Mouse (Mus musculus) layer of hippocampus, adult 2 months (tissue): ENCODE results near the gene Serpina3f. TPM values are rescaled to one million over a fixed set of nuclear protein-coding genes. Genes with fewer than 3 reads are reported as not detected.
"Not testable (repeated sequence)": the region's sequence is repeated elsewhere in the genome, so short reads cannot be mapped to it uniquely, and the experiment has no call there.

Source experiments
- DNase-seq, 2 experiments: peaks; one replicate each; pipeline ENCODE4 v3.0.0; 2022; ENCODE audit warnings: low spot score in 2 of 2
- H3K27ac ChIP-seq: fragments of 200-600 bp; 2 replicates; pipeline ENCODE4 v1.8.1; 2022
- H3K4me3 ChIP-seq: fragments of 200-600 bp; 2 replicates; pipeline ENCODE4 v1.8.1; 2022; ENCODE audit warnings: mild to moderate bottlenecking
- CTCF ChIP-seq: fragments of 200-600 bp; conservative IDR thresholded peaks from 2 replicates; pipeline ENCODE4 v1.8.1; 2022; ENCODE audit warnings: antibody characterized with exemption, mild to moderate bottlenecking, moderate library complexity
- total RNA-seq, 2 experiments: library from RNA; stranded (reverse); gene quantifications; 2 replicates each; pipeline ENCODE4 v1.2.3; 2021

Gene Serpina3f
- total RNA-seq, 2 experiments from 2014 or later, result not detected

DNA sequence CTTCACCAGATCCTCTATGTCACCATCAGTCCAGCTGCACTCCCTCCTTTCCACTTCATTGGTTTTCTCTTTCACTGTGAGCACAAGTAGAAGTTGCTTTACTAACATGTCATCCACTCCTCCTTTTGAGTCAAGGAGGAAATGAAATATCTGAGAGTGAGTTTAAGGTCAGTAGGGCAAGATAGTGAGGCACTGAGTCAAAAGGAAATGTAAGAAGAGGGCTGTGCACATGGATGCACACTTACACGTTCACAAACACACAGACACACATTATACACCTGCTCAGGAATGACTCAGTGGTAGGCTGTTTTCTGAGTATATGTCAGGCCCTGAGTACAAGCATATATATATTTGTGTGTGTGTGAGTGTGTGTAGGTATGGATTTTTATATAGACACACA, 9.3 kb downstream of the Serpina3f start:
- Histone ChIP-seq H3K27ac (no peak overlapping the region), H3K4me3 (no peak overlapping the region)
- DNase-seq, result no peak
- no peak for TF ChIP-seq CTCF

DNA sequence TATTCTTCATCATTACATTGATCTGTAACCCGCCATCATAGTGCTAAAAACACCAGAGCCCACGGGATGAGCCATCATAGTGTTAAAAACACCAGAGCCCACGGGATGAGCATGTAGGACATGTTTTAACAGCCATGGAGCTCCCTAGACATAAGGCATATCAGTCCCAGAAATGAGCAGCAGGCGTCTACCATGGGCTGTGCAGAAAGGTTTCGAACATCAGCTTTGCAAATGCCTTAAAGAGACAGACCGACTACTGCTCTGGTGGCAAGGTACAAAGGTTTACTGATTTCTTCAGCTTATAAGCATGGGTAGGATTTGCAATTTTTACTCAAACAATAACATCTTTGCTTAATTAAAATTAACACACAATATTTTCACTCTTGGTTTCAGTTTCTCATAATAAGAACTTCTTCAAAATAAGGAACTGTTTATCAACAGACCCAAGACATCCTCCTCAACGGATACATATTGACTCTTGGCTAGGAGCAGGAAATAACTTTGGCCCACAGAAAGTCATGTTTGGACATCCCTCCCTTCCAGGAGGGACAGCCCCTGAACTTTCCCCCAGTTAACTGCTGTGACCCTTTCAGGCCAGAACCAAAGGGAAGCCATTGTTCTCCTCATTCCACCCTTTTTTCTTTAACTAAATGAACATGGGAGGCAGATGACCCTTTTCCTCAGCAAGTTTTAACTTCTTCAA, 10.4 kb downstream of the Serpina3f start:
- DNase-seq, result no peak
- H3K27ac ChIP-seq, result no peak overlapping the region
- no peak for TF ChIP-seq CTCF
- no peak overlapping the region for H3K4me3 ChIP-seq

DNA sequence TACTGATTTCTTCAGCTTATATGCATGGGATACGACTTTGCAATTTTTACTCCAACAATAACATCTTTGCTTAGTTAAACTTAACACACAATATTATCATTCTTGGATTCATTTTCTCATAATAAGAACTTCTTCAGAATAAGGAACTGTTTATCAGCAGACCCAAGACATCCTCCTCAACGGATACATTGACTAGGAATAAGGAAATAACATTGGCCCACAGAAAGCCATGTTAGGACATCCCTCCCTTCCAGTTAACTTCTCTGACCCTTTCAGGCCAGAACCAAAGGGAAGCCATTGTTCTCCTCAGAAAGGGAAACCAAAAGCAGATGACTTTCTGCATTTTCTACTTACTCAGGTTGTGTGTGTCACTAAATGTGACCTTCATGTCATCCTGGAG, 16.4 kb downstream of the Serpina3f start:
- H3K4me3 ChIP-seq, result no peak overlapping the region
- no peak for TF ChIP-seq CTCF
- H3K27ac ChIP-seq, result no peak overlapping the region
- DNase-seq, result no peak

DNA sequence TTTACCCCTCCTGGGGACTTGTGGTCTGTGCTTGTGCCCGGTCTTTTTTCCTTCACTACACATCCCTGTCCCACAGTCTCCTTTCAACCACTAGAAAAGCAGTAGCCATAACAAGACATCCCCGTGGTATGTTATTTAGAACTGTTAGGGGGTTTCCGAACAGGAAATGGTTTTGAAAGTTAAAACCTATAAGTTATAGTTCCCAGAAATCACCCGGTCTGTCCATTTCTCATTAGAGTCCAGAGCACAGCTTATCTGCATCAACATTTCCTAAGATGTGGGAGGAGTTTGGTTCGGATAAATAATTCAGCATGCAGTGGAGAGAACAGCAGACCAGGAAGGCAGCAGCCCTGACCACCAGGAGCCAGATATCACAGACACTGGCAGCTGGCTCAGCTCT, 21.6 kb downstream of the Serpina3f start, which contains the start of gene Serpina3g:
TSS of gene Serpina3g (plus strand) at position 331 of the 400 bp plus-strand sequence.
- TF ChIP-seq CTCF, result no peak
- H3K27ac ChIP-seq, result no peak within 1 kb of the TSS
- H3K4me3 ChIP-seq, result no peak within 1 kb of the TSS
- no peak for DNase-seq

DNA sequence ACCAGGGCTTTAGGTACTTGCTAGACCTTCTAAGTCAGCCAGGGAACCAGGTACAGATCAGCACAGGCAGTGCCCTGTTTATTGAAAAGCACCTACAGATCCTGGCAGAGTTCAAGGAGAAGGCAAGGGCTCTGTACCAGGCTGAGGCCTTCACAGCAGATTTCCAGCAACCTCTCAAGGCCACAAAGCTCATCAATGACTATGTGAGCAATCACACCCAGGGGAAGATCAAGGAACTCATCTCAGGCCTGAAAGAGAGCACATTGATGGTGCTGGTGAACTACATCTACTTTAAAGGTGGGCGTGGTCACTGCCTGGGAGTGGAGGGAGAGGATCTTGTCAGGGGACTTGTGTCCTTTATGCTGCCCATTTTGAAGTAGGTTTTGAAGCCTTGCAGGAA, 23.7 kb downstream of the Serpina3f start:
- not testable (repeated sequence) for DNase-seq, H3K4me3 ChIP-seq, H3K27ac ChIP-seq

DNA sequence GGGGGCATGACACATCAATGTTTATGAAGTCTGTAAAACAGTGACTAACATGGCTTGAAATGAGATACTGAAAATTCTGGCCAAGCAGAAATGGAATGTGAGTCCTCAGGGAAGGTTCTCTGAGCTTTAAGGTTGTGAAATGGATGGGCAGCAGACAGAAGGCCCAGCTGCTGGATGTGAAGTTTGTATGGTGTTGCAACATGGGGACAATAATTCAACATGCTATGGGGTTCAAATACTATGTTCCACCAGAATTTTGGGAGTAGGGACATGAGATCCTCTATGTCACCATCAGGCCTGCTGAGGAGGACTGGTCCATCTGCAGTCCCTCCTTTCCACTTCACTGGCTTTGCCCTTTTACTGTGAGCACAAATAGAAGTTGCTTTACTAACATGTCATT, 29.0 kb downstream of the Serpina3f start:
- H3K27ac ChIP-seq, result no peak overlapping the region
- no peak overlapping the region for H3K4me3 ChIP-seq

DNA sequence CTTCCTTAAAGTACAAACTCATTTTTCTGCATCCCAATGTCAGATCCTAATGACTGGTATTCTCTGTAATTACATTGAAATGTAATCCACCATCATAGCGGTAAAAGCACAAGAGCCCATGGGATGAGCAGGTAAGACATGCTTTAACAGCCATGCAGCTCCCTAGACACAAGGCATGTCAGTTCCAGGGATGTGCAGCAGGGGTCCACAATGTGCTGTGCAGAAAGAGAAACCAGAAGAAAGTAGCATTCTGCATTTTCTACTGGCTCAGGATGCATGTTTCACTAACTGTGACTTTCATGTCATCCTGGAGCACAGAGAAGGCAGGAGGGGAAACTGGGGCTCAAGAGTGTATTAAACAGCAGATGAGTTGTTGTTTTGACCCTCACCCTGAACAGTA, 30.7 kb downstream of the Serpina3f start:
- no peak overlapping the region for H3K27ac ChIP-seq
- H3K4me3 ChIP-seq, result no peak overlapping the region
- TF ChIP-seq CTCF, result peak; percentile 79
- peak; percentile 27 to 28 for DNase-seq

More for the DNA sequence above, 29.0 kb downstream of the Serpina3f start:
- no peak for DNase-seq
- no peak for TF ChIP-seq CTCF

DNA sequence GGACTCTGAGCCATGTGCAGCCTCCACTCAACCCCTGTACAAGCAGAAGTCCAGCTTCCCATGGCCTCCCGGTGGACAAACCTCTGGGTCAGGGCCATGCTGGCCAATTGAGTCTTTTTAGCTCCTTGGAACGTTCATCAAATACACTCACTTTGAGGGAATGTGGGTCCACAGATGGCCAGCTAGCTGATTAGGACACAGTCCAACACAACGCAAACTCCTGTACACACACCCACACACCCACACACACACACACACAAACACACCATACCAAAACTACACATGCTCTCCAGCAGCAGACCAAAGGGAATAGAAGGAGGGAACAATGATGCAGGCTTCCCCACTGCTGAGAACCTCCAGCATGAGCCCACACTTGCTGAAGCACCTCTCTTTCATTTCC, 31.3 kb downstream of the Serpina3f start:
- Histone ChIP-seq H3K27ac (no peak overlapping the region), H3K4me3 (no peak overlapping the region)
- no peak for TF ChIP-seq CTCF
- DNase-seq, result peak; percentile 9 to 34

DNA sequence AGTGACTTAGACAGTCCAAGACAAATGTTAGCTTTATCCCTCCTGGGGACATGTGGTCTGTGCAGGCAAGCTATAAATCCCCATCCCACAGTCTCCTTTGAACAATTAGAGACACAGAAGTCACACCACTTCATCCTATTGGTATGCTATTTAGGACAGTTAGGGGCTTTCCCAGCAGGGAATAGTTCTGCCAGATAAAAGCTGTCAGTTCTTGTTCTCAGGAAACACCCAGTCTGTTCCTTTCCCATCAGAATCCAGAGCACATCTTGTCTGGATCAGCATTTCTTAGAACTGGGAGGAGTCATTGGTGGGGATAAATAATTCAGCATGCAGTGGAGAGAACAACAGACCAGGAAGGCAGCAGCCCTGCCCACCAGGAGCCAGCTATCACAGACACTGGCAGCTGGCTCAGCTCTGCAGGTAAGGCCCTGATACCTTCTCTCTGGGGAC, 33.2 kb downstream of the Serpina3f start:
- Histone ChIP-seq H3K4me3 (no peak overlapping the region), H3K27ac (peak overlapping the region; percentile 29)
- TF ChIP-seq CTCF, result no peak
- no peak for DNase-seq

DNA sequence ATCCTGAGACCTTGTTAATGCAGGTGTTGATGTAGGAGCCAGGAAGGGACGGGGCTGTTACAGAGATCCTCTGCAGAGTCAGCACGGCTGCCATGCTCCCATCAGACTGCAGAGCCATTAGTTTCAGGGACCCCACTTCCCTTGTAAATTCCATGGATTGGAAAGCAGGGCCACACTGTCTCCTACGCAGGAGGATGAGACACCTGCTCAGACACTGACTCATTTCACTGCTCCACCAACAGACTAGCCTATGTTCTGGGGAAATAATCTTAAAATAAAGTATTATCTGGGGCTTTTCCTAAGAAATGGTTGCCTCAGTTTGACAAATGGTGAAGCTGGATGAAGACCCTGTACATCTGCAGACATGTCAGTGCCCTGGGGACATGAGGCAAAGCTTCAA, 33.9 kb downstream of the Serpina3f start:
- Histone ChIP-seq H3K4me3 (no peak overlapping the region), H3K27ac (peak overlapping the region; percentile 29)
- DNase-seq, result no peak
- TF ChIP-seq CTCF, result no peak

DNA sequence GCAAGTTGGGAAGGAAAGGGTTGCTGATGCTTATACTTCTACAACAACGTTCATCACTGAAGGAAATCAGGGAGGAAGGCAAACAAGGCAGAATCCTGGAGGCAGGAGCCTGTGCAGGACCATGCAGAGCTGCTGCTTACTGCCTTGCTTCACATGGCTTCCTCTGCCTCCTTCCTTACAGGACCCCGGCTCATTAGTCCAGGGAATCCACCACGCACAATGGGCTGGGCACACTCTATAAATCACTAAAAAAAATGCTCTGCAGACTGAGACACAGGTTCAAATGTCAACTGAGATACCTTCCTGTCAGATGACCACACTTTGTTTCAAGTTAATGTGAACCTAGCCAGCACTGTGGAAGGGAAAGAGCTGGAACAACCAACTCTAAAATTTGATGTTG, 46.7 kb downstream of the Serpina3f start:
- TF ChIP-seq CTCF, result no peak
- Histone ChIP-seq H3K4me3 (no peak overlapping the region), H3K27ac (no peak overlapping the region)
- no peak for DNase-seq

DNA sequence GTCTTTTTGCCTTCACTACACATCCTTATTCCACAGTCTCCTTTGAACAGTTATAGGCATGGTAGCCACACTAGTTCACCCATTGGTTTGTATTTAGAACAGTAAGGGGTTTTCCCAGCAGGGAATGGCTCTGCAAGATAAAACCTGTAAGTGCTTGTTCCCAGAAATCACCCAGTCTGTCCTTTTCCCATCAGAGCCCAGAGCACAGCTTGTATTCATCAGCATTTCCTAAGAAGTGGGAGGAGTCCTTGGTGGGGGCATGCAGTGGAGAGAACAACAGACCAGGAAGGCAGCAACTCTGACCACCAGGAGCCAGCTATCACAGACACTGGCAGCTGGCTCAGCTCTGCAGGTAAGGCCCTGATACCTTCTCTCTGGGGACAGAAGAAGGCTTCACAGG, 48.5 kb downstream of the Serpina3f start, which contains the start of gene Serpina3i:
TSS of gene Serpina3i (plus strand) at position 260 of the 400 bp plus-strand sequence.
- no peak for TF ChIP-seq CTCF
- DNase-seq, result no peak
- Histone ChIP-seq H3K4me3 (no peak within 1 kb of the TSS), H3K27ac (no peak within 1 kb of the TSS)

DNA sequence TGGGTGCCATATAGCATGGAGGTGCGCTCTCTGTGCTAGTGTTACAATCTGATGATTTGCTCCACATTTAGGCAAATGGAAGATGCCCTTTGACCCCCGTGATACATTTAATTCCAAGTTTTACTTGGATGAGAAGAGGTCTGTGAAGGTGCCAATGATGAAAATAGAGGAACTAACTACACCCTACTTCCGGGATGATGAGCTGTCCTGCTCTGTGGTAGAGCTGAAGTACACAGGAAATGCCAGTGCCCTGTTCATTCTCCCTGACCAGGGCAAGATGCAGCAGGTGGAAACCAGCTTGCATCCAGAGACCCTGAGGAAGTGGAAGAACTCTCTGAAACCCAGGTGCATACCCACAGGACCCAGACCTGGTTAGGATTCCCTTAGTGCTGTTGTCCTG, 52.0 kb downstream of the Serpina3f start:
- Histone ChIP-seq H3K27ac (no peak overlapping the region), H3K4me3 (no peak overlapping the region)
- TF ChIP-seq CTCF, result no peak
- DNase-seq, result no peak

Other genes with a start within 250 kb of the Serpina3f start
- gene Serpina11, start 224.6 kb upstream of the Serpina3f start, total RNA-seq, result not detected
- not detected for gene Serpina9, start 200.8 kb upstream of the Serpina3f start, total RNA-seq
- under 1 TPM in 1 of 2 experiments, not detected in 1; 0.13 TPM for gene Serpina12, start 170.1 kb upstream of the Serpina3f start, total RNA-seq
- gene Serpina5, start 113.4 kb upstream of the Serpina3f start, total RNA-seq, result not detected
- gene Serpina3a, start 101.8 kb upstream of the Serpina3f start, total RNA-seq, result not detected
- gene Serpina3b, start 86.5 kb upstream of the Serpina3f start, total RNA-seq, result not detected
- gene Serpina3c, start 60.7 kb upstream of the Serpina3f start, total RNA-seq, result under 1 TPM; 0.23 to 0.37 TPM
- gene Serpina3g, start 21.7 kb downstream of the Serpina3f start, total RNA-seq, result 1 to 10 TPM; 1.1 to 1.4 TPM
- gene Serpina3i, start 48.6 kb downstream of the Serpina3f start, total RNA-seq, result 1 to 10 TPM in 1 of 2 experiments, not detected in 1; 1.5 TPM
- not detected for gene Serpina3j, start 100.0 kb downstream of the Serpina3f start, total RNA-seq
- not detected for gene Serpina3k, start 123.9 kb downstream of the Serpina3f start, total RNA-seq
- under 1 TPM; 0.56 to 0.79 TPM for gene Serpina3m, start 123.9 kb downstream of the Serpina3f start, total RNA-seq
- 10 to 100 TPM; 79.6 to 81.5 TPM for gene Serpina3n, start 192.2 kb downstream of the Serpina3f start, total RNA-seq